15 mouse cellular contexts compared by ENCODE assay signal in genomic region chr5:111538560-111539450, GRCm38 (mm10).
A peak's percentile ranks its signal among the peaks of the same experiment; 100 is the strongest.
DNase-seq lines count a peak whose midpoint lies in the region; ATAC-seq and TF ChIP-seq lines count a peak whose summit lies in the region.
"Had no signal": no experiment of that assay in that cellular context is flagged by ENCODE, and none has a peak within 500 bp of the region (broad histone marks: within the 10 kb centered on the region; RNA-seq: fewer than 3 reads in every experiment).

No protein-coding gene starts in this region.

- H3K4me1 ChIP-seq in embryonic facial prominence, embryonic 14.5 days (ENCODE audit: control insufficient read depth, insufficient read depth, low read length), result 0 out of 2 replicates have a peak, but pooled peaks cover 8% of the 10 kb centered on the region
- H3K4me1 ChIP-seq in hindbrain, embryonic 13.5 days (replicated peaks), result peaks cover 49% of the 10 kb centered on the region
- peaks cover 35% of the 10 kb centered on the region for H3K4me1 ChIP-seq in midbrain, embryonic 13.5 days (replicated peaks)

- H3K27me3 ChIP-seq in embryonic facial prominence, embryonic 14.5 days (replicated peaks; ENCODE audit: control insufficient read depth, insufficient read depth, low read length), result no peaks in the 10 kb centered on the region
- H3K27me3 ChIP-seq in hindbrain, embryonic 13.5 days, result peaks cover 12% of the 10 kb centered on the region; the same call in 1 of the 2 replicates
- no peaks in the 10 kb centered on the region for H3K27me3 ChIP-seq in midbrain, embryonic 13.5 days
- H3K27me3 ChIP-seq: embryonic facial prominence, embryonic 15.5 days; intestine, embryonic 15.5 days; limb, embryonic 15.5 days; lung, embryonic 15.5 days had no signal

- no peak overlapping the region for H3K4me3 ChIP-seq in gastrocnemius, adult 2 months
- H3K4me3 ChIP-seq in embryonic facial prominence, embryonic 14.5 days (ENCODE audit: low read depth, low read length), result no peak overlapping the region
- H3K4me3 ChIP-seq in hindbrain, embryonic 13.5 days, result no peak overlapping the region
- no peak overlapping the region for H3K4me3 ChIP-seq in midbrain, embryonic 13.5 days (replicated peaks)
- H3K4me3 ChIP-seq: embryonic facial prominence, embryonic 15.5 days; intestine, embryonic 15.5 days; layer of hippocampus, adult 2 months; limb, embryonic 15.5 days; lung, embryonic 15.5 days had no signal

- DNase-seq in gastrocnemius, adult 2 months, result peak; percentile 14
- DNase-seq in gastrocnemius, postnatal 10 days, result no peak
- DNase-seq in embryonic facial prominence, embryonic 14.5 days (ENCODE audit: low spot score), result peak; percentile 56
- DNase-seq in kidney, adult 11 months, result no peak
- DNase-seq in cerebellum, adult 9-10 months, result no peak
- DNase-seq in spleen, postnatal 36 days (ENCODE audit: low spot score in 2 of 2), result no peak
- DNase-seq: cerebellum, adult 8-10 months; gastrocnemius, postnatal 25 days had no signal

- peak; percentile 75 for ATAC-seq in embryonic facial prominence, embryonic 14.5 days (ENCODE audit: low read depth)
- 0 out of 2 replicates have a peak, but pooled peaks have one; percentile 45 for ATAC-seq in hindbrain, embryonic 13.5 days (ENCODE audit: low FRiP score)
- peak; percentile 85 for ATAC-seq in midbrain, embryonic 13.5 days
- ATAC-seq: intestine, embryonic 15.5 days had no signal

- no peak overlapping the region for H3K27ac ChIP-seq in gastrocnemius, adult 2 months
- H3K27ac ChIP-seq in embryonic facial prominence, embryonic 14.5 days (replicated peaks; ENCODE audit: low read depth, low read length), result no peak overlapping the region
- H3K27ac ChIP-seq in hindbrain, embryonic 13.5 days, result peak overlapping the region; percentile 64
- peak overlapping the region; percentile 67 for H3K27ac ChIP-seq in midbrain, embryonic 13.5 days
- H3K27ac ChIP-seq: embryonic facial prominence, embryonic 15.5 days; intestine, embryonic 15.5 days; layer of hippocampus, adult 2 months; limb, embryonic 15.5 days; lung, embryonic 15.5 days had no signal

- no peaks in the 10 kb centered on the region for H3K9me3 ChIP-seq in embryonic facial prominence, embryonic 14.5 days (ENCODE audit: control insufficient read depth, low read length)
- no peaks in the 10 kb centered on the region for H3K9me3 ChIP-seq in hindbrain, embryonic 13.5 days
- H3K9me3 ChIP-seq in midbrain, embryonic 13.5 days, result no peaks in the 10 kb centered on the region
- H3K9me3 ChIP-seq: embryonic facial prominence, embryonic 15.5 days; intestine, embryonic 15.5 days; limb, embryonic 15.5 days; lung, embryonic 15.5 days had no signal

- no peaks in the 10 kb centered on the region for H3K36me3 ChIP-seq in embryonic facial prominence, embryonic 14.5 days (ENCODE audit: control insufficient read depth, insufficient read depth, low read length)
- no peaks in the 10 kb centered on the region for H3K36me3 ChIP-seq in hindbrain, embryonic 13.5 days
- no peaks in the 10 kb centered on the region for H3K36me3 ChIP-seq in midbrain, embryonic 13.5 days
- H3K36me3 ChIP-seq: embryonic facial prominence, embryonic 15.5 days; intestine, embryonic 15.5 days; limb, embryonic 15.5 days; lung, embryonic 15.5 days had no signal

- intact Hi-C loops in gastrocnemius, adult 2 months (cut with DNase I), result loop anchor here (10.0 kb wide), 1 partner anchor 256 kb away; no protein-coding TSS in a partner anchor

- no peak overlapping the region for H3K4me2 ChIP-seq in embryonic facial prominence, embryonic 14.5 days (ENCODE audit: low read depth, low read length)
- no peak overlapping the region for H3K4me2 ChIP-seq in hindbrain, embryonic 13.5 days
- no peak overlapping the region for H3K4me2 ChIP-seq in midbrain, embryonic 13.5 days (replicated peaks)
- H3K4me2 ChIP-seq: embryonic facial prominence, embryonic 15.5 days; intestine, embryonic 15.5 days; limb, embryonic 15.5 days; lung, embryonic 15.5 days had no signal

- TF ChIP-seq CTCF in gastrocnemius, adult 2 months (IDR thresholded peaks at IDR 0.05), result no peak

- 62% methylated on average over 13 of the region's 13 CpGs for WGBS in embryonic facial prominence, embryonic 14.5 days
- 42% methylated on average over 13 of the region's 13 CpGs for WGBS in hindbrain, embryonic 13.5 days
- WGBS in midbrain, embryonic 13.5 days, result 46% methylated on average over 13 of the region's 13 CpGs

- no peak overlapping the region for H3K9ac ChIP-seq in embryonic facial prominence, embryonic 14.5 days (ENCODE audit: low read depth, low read length)
- peak overlapping the region; percentile 39; the same call in 1 of the 2 replicates for H3K9ac ChIP-seq in hindbrain, embryonic 13.5 days
- H3K9ac ChIP-seq in midbrain, embryonic 13.5 days (replicated peaks), result no peak overlapping the region
- H3K9ac ChIP-seq: embryonic facial prominence, embryonic 15.5 days; intestine, embryonic 15.5 days; limb, embryonic 15.5 days; lung, embryonic 15.5 days had no signal

Comparison
In these comparisons a context has a peak if more than half of its experiments do, and no peak if none do; other contexts are left out.
1. DNase-seq: peak in gastrocnemius, adult 2 months (single experiment) and embryonic facial prominence, embryonic 14.5 days (single experiment); none in gastrocnemius, postnatal 10 days (single experiment), kidney, adult 11 months (single experiment), cerebellum, adult 9-10 months (single experiment) and spleen, postnatal 36 days (0 of 2).
2. H3K27ac ChIP-seq: peak in hindbrain, embryonic 13.5 days (single experiment) and midbrain, embryonic 13.5 days (single experiment); none in gastrocnemius, adult 2 months (single experiment) and embryonic facial prominence, embryonic 14.5 days (single experiment).
3. Peak in every context shown above with its lines, with median percentiles within 50 percentile points of each other: ATAC-seq.